Mouse (Mus musculus) kidney, adult 2 months (tissue): Measurements from ENCODE around the gene Slain1. TPM values are rescaled to one million over a fixed set of nuclear protein-coding genes. Genes with fewer than 3 reads are reported as not detected.

Experiments
- DNase-seq: peaks from one replicate; pipeline ENCODE4 v3.0.0; 2021
- H3K27ac ChIP-seq: fragments of 200-500 bp; 2 replicates; pipeline ENCODE4 v1.5.1; 2012; ENCODE audit warnings: low read depth, low read length, control low read depth, inconsistent platforms; ENCODE audit not compliant: insufficient read depth
- H3K27me3 ChIP-seq: fragments of 200-500 bp; replicated peaks from 2 replicates; pipeline ENCODE4 v1.6.1; 2012; ENCODE audit warnings: mild to moderate bottlenecking, moderate library complexity, low read length, inconsistent platforms; ENCODE audit not compliant: control insufficient read depth, insufficient read depth
- H3K36me3 ChIP-seq: fragments of 200-500 bp; 2 replicates; pipeline ENCODE4 v1.6.1; 2012; ENCODE audit warnings: mild to moderate bottlenecking, moderate library complexity, low read length, inconsistent platforms; ENCODE audit not compliant: control insufficient read depth, insufficient read depth
- H3K4me1 ChIP-seq: fragments of 200-500 bp; 2 replicates; pipeline ENCODE4 v1.6.1; 2011; ENCODE audit warnings: low read length; ENCODE audit not compliant: control insufficient read depth, insufficient read depth
- H3K4me3 ChIP-seq: fragments of 200-500 bp; 2 replicates; pipeline ENCODE4 v1.5.1; 2011; ENCODE audit warnings: mild to moderate bottlenecking, low read depth, low read length, control low read depth; ENCODE audit not compliant: insufficient read depth
- CTCF ChIP-seq: fragments of 200-500 bp; conservative IDR thresholded peaks from 2 replicates; pipeline ENCODE4 v1.5.1; 2011; ENCODE audit warnings: low read depth, mild to moderate bottlenecking, control low read depth, low read length, moderate library complexity, mixed read lengths; ENCODE audit not compliant: insufficient read depth, insufficient read length
- POLR2A ChIP-seq: fragments of 200-500 bp; IDR thresholded peaks from one replicate; pipeline ENCODE4 v1.6.1; 2011; ENCODE audit warnings: low read depth, low read length, control low read depth
- WGBS: fragments of 180-500 bp; shearing (Covaris S2); methylation state at CpG from one replicate; pipeline ENCODE4 v1.1.7; 2018; 5-methylcytosine and 5-hydroxymethylcytosine counted together
- polyA plus RNA-seq: library from polyadenylated mRNA; depleted of rRNA; stranded (reverse); fragments of >200 nt; gene quantifications from 2 replicates; pipeline ENCODE4 v1.2.3, GENCODE M21; 2012

Slain1 gene
- polyA plus RNA-seq, 1 experiment, result 4.1 TPM

DNA sequence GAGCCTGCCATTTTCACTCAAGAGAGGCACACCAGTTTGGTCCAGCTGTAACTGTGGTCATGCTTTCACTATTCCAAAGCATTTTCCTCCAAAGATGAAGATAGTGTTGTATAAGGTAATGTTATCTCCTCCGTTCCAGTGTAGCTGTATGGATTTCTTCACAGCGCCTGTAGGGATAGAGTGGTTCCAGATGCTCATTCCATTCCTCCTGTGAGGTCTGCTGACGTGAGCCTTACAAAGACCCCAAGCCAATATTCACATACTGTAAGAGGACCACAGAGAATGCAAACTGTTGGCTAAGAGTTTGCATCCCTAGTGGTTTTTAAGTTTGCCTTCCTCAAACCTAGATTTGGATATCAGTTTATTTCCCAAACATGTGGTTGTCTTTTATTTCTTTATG lies 45.6 kb downstream of the Slain1 start:
- no peak for DNase-seq
- WGBS, result 91% methylated on average over 3 of the region's 3 CpGs
- Histone ChIP-seq H3K27ac (no peak overlapping the region), H3K4me1 (no peaks in the 10 kb centered on the region), H3K36me3 (no peaks in the 10 kb centered on the region), H3K4me3 (no peak overlapping the region), H3K27me3 (no peaks in the 10 kb centered on the region)
- TF ChIP-seq CTCF (no peak), POLR2A (no peak)

DNA sequence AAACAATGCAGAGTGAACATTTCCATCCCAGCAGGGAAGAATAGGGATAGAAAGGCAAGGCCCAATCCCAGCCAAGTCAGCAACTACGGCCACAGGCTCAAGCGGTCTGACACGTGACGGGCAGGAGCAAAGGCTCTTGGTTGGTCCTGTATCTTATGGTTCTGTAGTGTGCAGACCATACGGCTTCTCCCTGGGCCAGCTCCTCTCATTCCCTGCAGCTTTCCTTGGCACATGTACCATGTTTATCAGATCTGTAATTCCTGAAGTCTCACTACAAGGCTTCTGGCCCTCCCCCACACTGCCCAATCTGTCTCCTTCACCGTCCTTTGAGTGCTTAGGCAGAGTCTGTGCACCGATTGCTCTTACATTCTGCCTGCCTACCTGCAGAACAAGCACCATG lies 47.1 kb downstream of the Slain1 start:
- no peaks in the 10 kb centered on the region for H3K27me3 ChIP-seq
- TF ChIP-seq POLR2A (no peak), CTCF (no peak)
- WGBS, result 88% methylated on average over 7 of the region's 7 CpGs

DNA sequence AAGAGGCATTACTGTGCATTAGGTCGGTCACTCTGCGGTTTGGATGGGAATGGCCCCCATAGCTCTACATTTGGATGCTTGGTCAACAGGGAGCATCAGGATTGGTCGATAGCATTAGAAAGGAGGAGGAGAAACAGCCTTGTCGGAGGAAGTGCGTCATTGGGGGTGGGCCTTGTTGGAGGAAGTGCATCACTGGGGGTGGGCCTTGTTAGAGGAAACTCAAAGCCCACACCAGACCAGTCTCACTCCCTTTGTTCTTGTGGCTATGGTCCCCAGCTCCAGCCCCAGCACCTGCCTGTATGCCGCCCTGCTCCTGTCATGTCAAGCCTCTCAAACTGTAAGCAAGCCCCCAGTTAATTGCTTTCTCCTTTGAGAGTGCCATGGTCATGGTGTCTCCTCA lies 49.3 kb downstream of the Slain1 start:
- H3K27me3 ChIP-seq, result no peaks in the 10 kb centered on the region
- no peak overlapping the region for H3K4me3 ChIP-seq
- H3K27ac ChIP-seq, result no peak overlapping the region
- over 99% methylated on average over 6 of the region's 6 CpGs for WGBS
- no peak for DNase-seq
- TF ChIP-seq CTCF (no peak), POLR2A (no peak)
- H3K36me3 ChIP-seq, result no peaks in the 10 kb centered on the region
- H3K4me1 ChIP-seq, result no peaks in the 10 kb centered on the region

More for the DNA sequence above, 47.1 kb downstream of the Slain1 start:
- no peak overlapping the region for H3K4me3 ChIP-seq
- no peak overlapping the region for H3K27ac ChIP-seq
- no peak for DNase-seq
- no peaks in the 10 kb centered on the region for H3K36me3 ChIP-seq
- H3K4me1 ChIP-seq, result no peaks in the 10 kb centered on the region

DNA sequence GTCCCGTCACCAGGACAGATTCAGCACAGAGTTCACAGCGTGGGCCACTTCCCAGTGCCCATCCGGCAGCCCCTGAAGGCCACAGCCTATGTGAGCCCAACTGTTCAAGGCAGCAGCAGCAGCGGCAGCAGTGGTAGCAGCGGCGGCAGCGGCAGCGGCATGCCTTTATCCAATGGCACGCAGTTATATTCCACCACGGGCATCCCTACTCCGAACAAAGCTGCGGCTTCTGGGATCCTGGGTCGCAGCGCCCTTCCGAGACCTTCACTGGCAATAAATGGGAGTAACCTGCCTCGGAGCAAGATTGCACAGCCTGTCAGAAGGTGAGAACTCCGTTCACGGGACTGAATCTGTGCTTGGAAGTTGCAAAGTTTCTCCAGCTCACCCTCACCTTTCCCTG lies 52.5 kb downstream of the Slain1 start:
- no peaks in the 10 kb centered on the region for H3K36me3 ChIP-seq
- 88% methylated on average over 18 of the region's 18 CpGs for WGBS
- no peaks in the 10 kb centered on the region for H3K27me3 ChIP-seq
- no peaks in the 10 kb centered on the region for H3K4me1 ChIP-seq
- no peak for TF ChIP-seq CTCF
- no peak for TF ChIP-seq POLR2A
- H3K4me3 ChIP-seq, result no peak overlapping the region
- H3K27ac ChIP-seq, result no peak overlapping the region
- DNase-seq, result no peak

DNA sequence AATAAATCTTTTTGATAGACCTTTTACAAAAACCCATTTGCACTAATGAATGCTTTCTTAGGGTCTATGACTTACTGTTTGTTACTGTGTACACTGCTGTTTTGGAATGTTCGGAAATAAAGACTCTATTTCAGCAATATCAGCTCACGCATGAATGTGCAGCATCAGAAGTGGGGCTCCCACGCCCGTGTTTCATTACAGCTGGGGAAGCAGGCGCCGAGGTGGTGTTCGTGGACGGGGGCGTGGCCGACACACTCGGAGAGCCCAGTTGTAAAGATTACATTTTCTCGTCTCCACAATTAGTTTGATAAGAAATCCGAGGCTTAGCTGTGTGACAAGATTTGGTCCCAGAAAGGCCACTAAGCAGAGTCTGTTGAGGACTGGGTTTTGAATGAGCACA lies 54.7 kb downstream of the Slain1 start:
- TF ChIP-seq POLR2A, result no peak
- TF ChIP-seq CTCF, result no peak
- Histone ChIP-seq H3K27me3 (no peaks in the 10 kb centered on the region), H3K36me3 (no peaks in the 10 kb centered on the region), H3K27ac (no peak overlapping the region), H3K4me1 (no peaks in the 10 kb centered on the region), H3K4me3 (no peak overlapping the region)
- WGBS, result 65% methylated on average over 13 of the region's 13 CpGs
- no peak for DNase-seq

DNA sequence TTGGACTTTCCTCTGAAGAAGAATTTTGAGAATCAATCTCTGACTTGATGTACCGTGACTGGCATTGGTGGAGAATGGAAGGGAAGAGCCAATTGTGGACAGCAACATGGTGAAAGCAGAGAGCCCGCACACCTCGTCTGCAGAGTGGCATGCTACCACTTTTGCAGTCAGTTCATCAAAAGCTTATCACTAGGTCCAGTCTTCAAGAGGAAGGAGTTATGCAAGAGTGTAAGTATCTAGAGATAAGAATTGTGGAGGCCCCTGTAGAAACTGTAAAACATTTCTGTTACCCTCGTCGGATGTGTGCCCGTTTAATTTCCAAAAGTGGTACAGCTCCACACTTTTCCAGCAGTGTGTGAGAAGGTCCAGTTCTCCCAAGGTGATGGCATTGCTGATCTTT lies 56.3 kb downstream of the Slain1 start:
- Histone ChIP-seq H3K4me1 (no peaks in the 10 kb centered on the region), H3K27ac (no peak overlapping the region), H3K4me3 (no peak overlapping the region), H3K36me3 (no peaks in the 10 kb centered on the region), H3K27me3 (no peaks in the 10 kb centered on the region)
- whole genome bisulfite sequencing, result 85% methylated on average over 6 of the region's 6 CpGs
- TF ChIP-seq CTCF (no peak), POLR2A (no peak)
- DNase-seq, result no peak

DNA sequence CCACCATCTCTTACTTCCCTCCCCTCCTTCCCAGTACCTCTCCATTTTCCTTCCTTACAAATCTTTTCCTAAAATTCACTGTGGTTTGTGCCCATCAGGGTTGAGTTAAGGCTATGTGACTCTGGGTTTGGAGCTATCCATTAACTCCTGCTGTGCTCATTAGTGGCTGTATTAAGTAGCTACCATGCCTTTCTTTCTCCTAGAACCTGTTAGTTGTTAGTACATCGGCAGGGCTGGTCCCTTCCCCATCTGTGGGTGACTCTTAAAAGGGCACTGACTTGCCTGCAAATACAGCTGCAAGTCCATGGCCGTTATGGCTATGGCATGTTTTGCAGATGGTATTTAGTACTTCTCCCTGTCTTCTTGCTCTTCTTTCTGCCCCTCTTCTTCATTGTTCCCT lies 58.6 kb downstream of the Slain1 start:
- no peak for DNase-seq
- Histone ChIP-seq H3K27me3 (no peaks in the 10 kb centered on the region), H3K4me3 (no peak overlapping the region), H3K36me3 (no peaks in the 10 kb centered on the region), H3K4me1 (no peaks in the 10 kb centered on the region), H3K27ac (no peak overlapping the region)
- whole genome bisulfite sequencing, result 70% methylated on average over 2 of the region's 2 CpGs
- no peak for TF ChIP-seq CTCF
- no peak for TF ChIP-seq POLR2A

DNA sequence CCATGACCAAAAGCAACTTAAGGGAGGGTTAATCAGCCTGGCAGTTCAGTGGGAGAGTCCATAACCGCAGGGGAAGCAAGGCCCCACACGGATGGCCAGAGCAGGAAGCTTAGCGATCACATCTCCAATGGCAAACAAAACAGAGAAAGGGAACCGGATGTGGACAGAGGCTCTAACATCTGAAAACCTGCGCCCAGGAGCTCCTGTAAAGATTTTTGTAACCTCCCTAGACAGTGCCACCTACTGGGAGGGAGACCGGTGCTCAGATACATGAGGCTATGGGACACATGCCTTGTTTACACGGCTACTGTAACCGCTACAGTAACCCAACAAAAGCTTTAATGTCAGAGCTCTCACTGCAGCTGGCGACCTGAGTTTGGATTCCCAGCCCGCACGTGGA lies 59.2 kb downstream of the Slain1 start:
- Histone ChIP-seq H3K4me1 (no peaks in the 10 kb centered on the region), H3K4me3 (no peak overlapping the region), H3K27ac (no peak overlapping the region), H3K27me3 (no peaks in the 10 kb centered on the region), H3K36me3 (no peaks in the 10 kb centered on the region)
- no peak for DNase-seq
- 88% methylated on average over 11 of the region's 11 CpGs for WGBS
- no peak for TF ChIP-seq POLR2A
- TF ChIP-seq CTCF, result no peak
